Mouse (Mus musculus) kidney, postnatal 0 days (tissue): ENCODE results near the gene Fkbp8. TPM values are rescaled to one million over a fixed set of nuclear protein-coding genes. Genes with fewer than 3 reads are reported as not detected.
A peak's percentile ranks its signal among the peaks of the same experiment; 100 is the strongest.
"Not testable (repeated sequence)": the region's sequence is repeated elsewhere in the genome, so short reads cannot be mapped to it uniquely, and the experiment has no call there.

Experiments
- ATAC-seq: fragments of 200-750 bp; cut with Nextera tagmentation; replicated peaks from 2 replicates; pipeline ENCODE4 v1.8.0; 2017; ENCODE audit warnings: low read depth, moderate number of reproducible peaks, moderate TSS enrichment, moderate library complexity; ENCODE audit not compliant: low FRiP score
- DNase-seq: peaks from one replicate; pipeline ENCODE4 v3.0.0-alpha.2; 2016; ENCODE audit warnings: low spot score
- H3K27ac ChIP-seq: fragments of 300-500 bp; sonication (generic); 2 replicates; pipeline ENCODE4 v1.5.1; 2014; ENCODE audit warnings: mild to moderate bottlenecking
- H3K27me3 ChIP-seq: fragments of 300-500 bp; sonication (generic); 2 replicates; pipeline ENCODE4 v1.6.1; 2014; ENCODE audit warnings: low read length, mixed read lengths; ENCODE audit not compliant: insufficient read depth
- H3K36me3 ChIP-seq: fragments of 300-500 bp; sonication (generic); 2 replicates; pipeline ENCODE4 v1.6.1; 2014; ENCODE audit warnings: low read length, mixed read lengths; ENCODE audit not compliant: insufficient read depth
- H3K4me1 ChIP-seq: fragments of 300-500 bp; sonication (generic); replicated peaks from 2 replicates; pipeline ENCODE4 v1.6.1; 2014; ENCODE audit warnings: antibody characterized with exemption, low read length, mixed read lengths; ENCODE audit not compliant: insufficient read depth
- H3K4me2 ChIP-seq: fragments of 300-500 bp; sonication (generic); 2 replicates; pipeline ENCODE4 v1.6.1; 2014; ENCODE audit warnings: mild to moderate bottlenecking, low read length, moderate library complexity, mixed read lengths
- H3K4me3 ChIP-seq: fragments of 300-500 bp; sonication (generic); replicated peaks from 2 replicates; pipeline ENCODE4 v1.5.1; 2014; ENCODE audit warnings: low read depth, low read length
- H3K9ac ChIP-seq: fragments of 300-500 bp; sonication (generic); 2 replicates; pipeline ENCODE4 v1.6.1; 2014; ENCODE audit warnings: low read depth, low read length
- H3K9me3 ChIP-seq: fragments of 300-500 bp; sonication (generic); replicated peaks from 2 replicates; pipeline ENCODE4 v1.6.1; 2016; ENCODE audit warnings: low read length, inconsistent platforms, mixed read lengths
- CTCF ChIP-seq: IDR thresholded peaks from 2 replicates; pipeline ENCODE4 v1.5.1; 2016; ENCODE audit warnings: antibody characterized with exemption, low read depth, mild to moderate bottlenecking, moderate library complexity
- WGBS: fragments of 180-500 bp; shearing (Covaris S2); extraction: QIAGEN DNeasy Blood & Tissue Kit; methylation state at CpG from one replicate; pipeline ENCODE4 v1.1.7; 2014; 5-methylcytosine and 5-hydroxymethylcytosine counted together
- polyA plus RNA-seq: library from polyadenylated mRNA; unstranded; fragments of >200 nt; fragmentation: Nextera tagmentation; extraction: Ambion mirVana; gene quantifications from 2 replicates; pipeline ENCODE4 v1.2.1, GENCODE M21; 2015

Gene Fkbp8
- polyA plus RNA-seq, 1 experiment from 2014 or later = 249 TPM

GRCm38 (mm10) chr8:70506328-70507026 lies 21.0 kb upstream of the Fkbp8 start, which contains the start of gene Rex1bd:
Gene Rex1bd (minus strand): TSS chr8:70506752.
- Histone ChIP-seq H3K4me2 (peak within 1 kb of the TSS; percentile 78), H3K27ac (peak within 1 kb of the TSS; percentile 89), H3K9me3 (no peaks in the 10 kb centered on the region), H3K27me3 (peaks cover 14% of the 10 kb centered on the region), H3K4me3 (peak within 1 kb of the TSS; percentile 77), H3K4me1 (peaks cover 19% of the 10 kb centered on the region), H3K9ac (peak within 1 kb of the TSS; percentile 82), H3K36me3 (peaks cover 8% of the 10 kb centered on the region)
- TF ChIP-seq CTCF = peak; percentile 94
- peak; percentile 98 for DNase-seq
- ATAC-seq = peak; percentile 88
- 3% methylated on average over 40 of the region's 40 CpGs for WGBS

- H3K4me2 ChIP-seq = no peak overlapping the region
These were observed 20.5 kb upstream of the Fkbp8 start for GRCm38 (mm10) chr8:70507027-70507393.

GRCm38 (mm10) chr8:70509281-70509952 lies 18.1 kb upstream of the Fkbp8 start:
- Histone ChIP-seq H3K9ac (peak overlapping the region; percentile 98), H3K4me3 (peak overlapping the region; percentile 84), H3K27ac (peak overlapping the region; percentile 93), H3K9me3 (no peaks in the 10 kb centered on the region), H3K36me3 (peaks cover 13% of the 10 kb centered on the region), H3K27me3 (no peaks in the 10 kb centered on the region), H3K4me1 (peaks cover 13% of the 10 kb centered on the region), H3K4me2 (peak overlapping the region; percentile 95)
- WGBS = 10% methylated on average over 25 of the region's 25 CpGs
- DNase-seq (no peak), ATAC-seq (no peak)
- TF ChIP-seq CTCF = no peak

More at GRCm38 (mm10) chr8:70507027-70507393, 20.5 kb upstream of the Fkbp8 start:
- 68% methylated on average over 5 of the region's 5 CpGs for WGBS
- Histone ChIP-seq H3K27me3 (peaks cover 8% of the 10 kb centered on the region), H3K9ac (no peak overlapping the region), H3K4me3 (no peak overlapping the region), H3K9me3 (no peaks in the 10 kb centered on the region), H3K36me3 (peaks cover 8% of the 10 kb centered on the region), H3K4me1 (peaks cover 17% of the 10 kb centered on the region), H3K27ac (no peak overlapping the region)
- no peak for TF ChIP-seq CTCF
- no peak for ATAC-seq
- no peak for DNase-seq

GRCm38 (mm10) chr8:70510228-70510915 lies 17.2 kb upstream of the Fkbp8 start, which contains the start of gene Uba52:
Gene Uba52 (minus strand): TSS chr8:70510801.
- H3K4me1 ChIP-seq = peaks cover 13% of the 10 kb centered on the region
- H3K36me3 ChIP-seq = peaks cover 13% of the 10 kb centered on the region
- peak; percentile 99 for DNase-seq
- no peaks in the 10 kb centered on the region for H3K9me3 ChIP-seq
- peak within 1 kb of the TSS; percentile 93 for H3K27ac ChIP-seq
- TF ChIP-seq CTCF = no peak
- H3K9ac ChIP-seq = peak within 1 kb of the TSS; percentile 98
- ATAC-seq = peak; percentile 85
- peak within 1 kb of the TSS; percentile 95 for H3K4me2 ChIP-seq
- 1% methylated on average over 74 of the region's 74 CpGs for WGBS
- peak within 1 kb of the TSS; percentile 84 for H3K4me3 ChIP-seq
- no peaks in the 10 kb centered on the region for H3K27me3 ChIP-seq

GRCm38 (mm10) chr8:70511174-70511573 lies 16.4 kb upstream of the Fkbp8 start:
- not testable (repeated sequence) for H3K9ac ChIP-seq, DNase-seq, H3K27me3 ChIP-seq, H3K9me3 ChIP-seq, H3K4me1 ChIP-seq, ATAC-seq
- Histone ChIP-seq H3K27ac (peak overlapping the region; percentile 93; the same call in 1 of the 2 replicates), H3K36me3 (peaks cover 15% of the 10 kb centered on the region), H3K4me3 (peak overlapping the region; percentile 84), H3K4me2 (peak overlapping the region; percentile 95)
- 83% methylated on average over 6 of the region's 6 CpGs for WGBS

- 90% methylated on average over 2 of the region's 2 CpGs for WGBS
These were observed 15.8 kb upstream of the Fkbp8 start for GRCm38 (mm10) chr8:70511770-70512169.

More at GRCm38 (mm10) chr8:70511770-70512169, 15.8 kb upstream of the Fkbp8 start:
- Histone ChIP-seq H3K4me3 (no peak overlapping the region), H3K9ac (no peak overlapping the region), H3K27me3 (no peaks in the 10 kb centered on the region), H3K27ac (no peak overlapping the region), H3K9me3 (no peaks in the 10 kb centered on the region), H3K4me2 (no peak overlapping the region), H3K36me3 (peaks cover 20% of the 10 kb centered on the region), H3K4me1 (0 out of 2 replicates have a peak, but pooled peaks cover 6% of the 10 kb centered on the region)
- DNase-seq (no peak), ATAC-seq (no peak)
- TF ChIP-seq CTCF = no peak
